Mouse (Mus musculus) cerebellum, adult 2 months (tissue): ENCODE data around the gene Gm11007. TPM values are rescaled to one million over a fixed set of nuclear protein-coding genes. Genes with fewer than 3 reads are reported as not detected.
"Not testable (repeated sequence)": the region's sequence is repeated elsewhere in the genome, so short reads cannot be mapped to it uniquely, and the experiment has no call there.

Source experiments
- DNase-seq, 2 experiments: peaks; one replicate each; pipeline ENCODE4 v3.0.0; 2021
- H3K27ac ChIP-seq: fragments of 200-500 bp; 2 replicates; pipeline ENCODE4 v1.5.1; 2012; ENCODE audit warnings: low read length, control low read depth, inconsistent platforms; ENCODE audit not compliant: insufficient read depth
- H3K27me3 ChIP-seq: fragments of 200-500 bp; 2 replicates; pipeline ENCODE4 v1.6.1; 2012; ENCODE audit warnings: inconsistent platforms, mild to moderate bottlenecking, low read length, moderate library complexity; ENCODE audit not compliant: control insufficient read depth, insufficient read depth
- H3K4me1 ChIP-seq: fragments of 200-500 bp; 2 replicates; pipeline ENCODE4 v1.6.1; 2011; ENCODE audit warnings: low read length; ENCODE audit not compliant: control insufficient read depth, insufficient read depth
- H3K4me3 ChIP-seq: fragments of 200-500 bp; replicated peaks from 2 replicates; pipeline ENCODE3; 2011; ENCODE audit warnings: mild to moderate bottlenecking, low read depth, low read length, control low read depth; ENCODE audit not compliant: insufficient read depth
- WGBS: fragments of 180-500 bp; shearing (Covaris S2); methylation state at CpG from one replicate; pipeline ENCODE4 v1.1.7; 2018; 5-methylcytosine and 5-hydroxymethylcytosine counted together
- polyA plus RNA-seq: library from polyadenylated mRNA; depleted of rRNA; stranded (reverse); fragments of >200 nt; gene quantifications from 2 replicates; pipeline ENCODE4 v1.2.3, GENCODE M21; 2012; rRNA removed

Gene Gm11007
- not detected in 2 replicates for polyA plus RNA-seq

- not testable (repeated sequence) for H3K27ac ChIP-seq, H3K4me3 ChIP-seq, H3K4me1 ChIP-seq, DNase-seq, H3K27me3 ChIP-seq
- no CpG with 5 or more reads among the region's 2 CpGs for WGBS
These were observed at the start of gene Gm11007 for GRCm38 (mm10) chr2:175643678-175644077. Gm11007 (plus strand) TSS chr2:175643978.

Other genes with a start within 250 kb of the Gm11007 start
- gene Gm4724, start 208.2 kb upstream of the Gm11007 start, polyA plus RNA-seq: 31.7 and 32.4 TPM in 2 replicates
- gene Zfp965, start 174.0 kb upstream of the Gm11007 start, polyA plus RNA-seq: 4.1 and 4.4 TPM in 2 replicates
- gene Zfp969, start 59.7 kb downstream of the Gm11007 start, polyA plus RNA-seq: not detected in 2 replicates
- gene Gm2007, start 97.6 kb downstream of the Gm11007 start, polyA plus RNA-seq: not detected in 2 replicates
- 11.1 and 11.3 TPM in 2 replicates for gene Gm14288, start 157.1 kb downstream of the Gm11007 start, polyA plus RNA-seq
- gene Gm6710, start 225.2 kb downstream of the Gm11007 start, polyA plus RNA-seq: 6.6 and 6.8 TPM in 2 replicates